In the genomic region with DNA sequence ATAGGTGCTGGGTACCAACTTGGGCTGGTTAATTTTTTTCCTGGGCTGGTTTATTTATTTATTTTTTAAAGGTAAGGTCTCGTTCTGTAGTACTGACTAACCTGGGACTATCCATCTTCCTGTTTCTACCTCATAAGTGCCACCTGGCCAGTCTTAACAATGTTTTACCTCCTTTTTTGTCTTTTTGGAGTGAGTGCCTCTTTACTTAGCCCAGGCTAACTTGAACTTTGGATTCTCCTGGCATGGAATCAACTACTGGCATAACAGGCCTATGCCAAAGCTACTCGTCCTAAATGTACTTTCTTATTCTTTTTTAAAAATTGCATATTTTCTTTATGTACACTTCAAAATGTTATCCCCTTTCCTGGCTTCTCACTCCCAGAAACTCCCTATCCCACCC, we compare ENCODE assay signal across 14 mouse cellular contexts.
"Had no signal": no experiment of that assay in that cellular context is flagged by ENCODE, and none has a peak within 500 bp of the region (broad histone marks: within the 10 kb centered on the region; RNA-seq: fewer than 3 reads in every experiment).

No protein-coding gene starts in this region.

- H3K9ac ChIP-seq: limb, embryonic 13.5 days; lung, embryonic 14.5 days; midbrain, embryonic 13.5 days had no signal

- ATAC-seq: hindbrain, postnatal 0 days; inflammation-experienced regulatory T-cells, adult 6 months; intestine, embryonic 16.5 days; lung, postnatal 0 days; midbrain, embryonic 13.5 days had no signal

- H3K27me3 ChIP-seq: limb, embryonic 13.5 days; liver, embryonic 13.5 days had no signal

- H3K27ac ChIP-seq: hindbrain, postnatal 0 days; limb, embryonic 10.5 days; limb, embryonic 13.5 days; macrophage; midbrain, embryonic 13.5 days had no signal

- DNase-seq: kidney, postnatal 4 days; liver; liver, embryonic 13.5 days; lung, embryonic 14.5 days; thymus, adult 18-20 months; thymus, postnatal 36 days had no signal

- H3K9me3 ChIP-seq: limb, embryonic 10.5 days; limb, embryonic 13.5 days; liver, embryonic 13.5 days; midbrain, embryonic 13.5 days had no signal

- H3K4me2 ChIP-seq: limb, embryonic 13.5 days; midbrain, embryonic 13.5 days had no signal

- H3K4me3 ChIP-seq: limb, embryonic 10.5 days; limb, embryonic 13.5 days; midbrain, embryonic 13.5 days had no signal
